Mouse (Mus musculus): ENCODE results near the gene Heyl. TPM values are rescaled to one million over a fixed set of nuclear protein-coding genes. Genes with fewer than 3 reads are reported as not detected.

The Heyl gene
- polyA plus RNA-seq, 1 experiment from 2014 or later, result 9.3 TPM

Other genes with a start within 250 kb of the Heyl start
- gene Mycl, start 237.9 kb upstream of the Heyl start, polyA plus RNA-seq (2015; fragmentation: Nextera tagmentation; extraction: Ambion mirVana), result 0.75 and 1.4 TPM in 2 replicates
- 10.5 and 10.6 TPM in 2 replicates for gene Trit1, start 217.0 kb upstream of the Heyl start, polyA plus RNA-seq (2015; fragmentation: Nextera tagmentation; extraction: Ambion mirVana)
- gene Bmp8b, start 128.4 kb upstream of the Heyl start, polyA plus RNA-seq (2015; fragmentation: Nextera tagmentation; extraction: Ambion mirVana), result 0.08 and 0.15 TPM in 2 replicates
- gene Oxct2b, start 117.3 kb upstream of the Heyl start, polyA plus RNA-seq (2015; fragmentation: Nextera tagmentation; extraction: Ambion mirVana), result 0.11 TPM in 1 of 2 replicates, not detected in the other
- gene Ppie, start 93.6 kb upstream of the Heyl start, polyA plus RNA-seq (2015; fragmentation: Nextera tagmentation; extraction: Ambion mirVana), result 51.3 and 56.7 TPM in 2 replicates
- gene Hpcal4, start 50.3 kb upstream of the Heyl start, polyA plus RNA-seq (2015; fragmentation: Nextera tagmentation; extraction: Ambion mirVana), result 1.6 and 1.7 TPM in 2 replicates
- gene Nt5c1a, start 32.1 kb upstream of the Heyl start, polyA plus RNA-seq (2015; fragmentation: Nextera tagmentation; extraction: Ambion mirVana), result 0.83 and 1.1 TPM in 2 replicates
- gene Pabpc4, start 28.8 kb downstream of the Heyl start, polyA plus RNA-seq (2015; fragmentation: Nextera tagmentation; extraction: Ambion mirVana), result 52.0 and 56.4 TPM in 2 replicates
- not detected in 2 replicates for gene Oxct2a, start 90.1 kb downstream of the Heyl start, polyA plus RNA-seq (2015; fragmentation: Nextera tagmentation; extraction: Ambion mirVana)
- gene Bmp8a, start 109.7 kb downstream of the Heyl start, polyA plus RNA-seq (2015; fragmentation: Nextera tagmentation; extraction: Ambion mirVana), result 0.06 and 0.13 TPM in 2 replicates